Mouse (Mus musculus): ENCODE data around the gene Lat.

DNA sequence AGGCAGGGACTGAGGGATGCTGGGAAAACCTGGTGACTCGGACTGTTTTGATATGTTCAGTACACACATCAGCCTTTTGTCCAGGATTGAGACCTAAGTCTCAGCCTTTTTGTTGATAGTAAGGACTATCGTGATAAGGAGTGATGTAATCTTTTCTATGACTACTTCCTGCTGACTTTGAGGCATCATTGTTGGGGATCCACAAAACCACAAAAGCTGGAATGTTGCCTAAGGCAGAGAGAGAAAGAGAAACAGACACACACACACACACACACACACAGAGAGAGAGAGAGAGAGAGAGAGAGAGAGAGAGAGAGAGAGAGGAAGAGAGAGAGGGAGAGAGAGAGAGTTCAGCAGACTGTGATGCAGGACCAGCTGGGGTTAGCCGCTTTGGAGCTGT lies 49.1 kb upstream of the Lat start:
- TF ChIP-seq GATA1 (IDR thresholded peaks at IDR 0.05; ENCODE audit: low read length), result no peak
- no peak for TF ChIP-seq TAL1 (IDR thresholded peaks at IDR 0.05; ENCODE audit: low read length)

All from erythroblast, embryonic 14.5 days (primary cell).